ENCODE assay signal across 20 mouse cellular contexts in the genomic region with DNA sequence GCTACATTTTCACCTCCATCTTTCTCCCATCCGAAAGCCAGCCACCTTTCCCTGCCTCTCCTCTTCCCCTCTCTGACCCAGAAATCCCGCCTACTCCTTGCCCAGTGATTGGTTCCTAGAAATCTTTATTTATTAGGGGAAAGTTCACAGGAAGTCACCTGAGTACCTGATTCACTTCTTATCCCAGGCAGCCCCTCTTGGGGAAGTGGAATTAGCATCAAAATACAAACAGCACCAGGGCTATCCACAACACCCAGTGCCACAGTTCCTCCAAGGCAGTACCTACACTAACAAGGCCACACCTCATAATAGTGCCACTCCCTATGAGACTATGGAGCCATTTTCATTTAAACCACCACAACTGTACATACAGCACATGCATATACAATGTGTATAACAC.
DNase-seq lines count a peak whose midpoint lies in the region; ATAC-seq and TF ChIP-seq lines count a peak whose summit lies in the region.
"Had no signal": no experiment of that assay in that cellular context is flagged by ENCODE, and none has a peak within 500 bp of the region (broad histone marks: within the 10 kb centered on the region; RNA-seq: fewer than 3 reads in every experiment).

No protein-coding gene starts in this region.

- peak; percentile 70 for DNase-seq in ES-CJ7 (ENCODE audit: low read depth, low spot score)
- peak; percentile 15 for DNase-seq in ES-E14 (ENCODE audit: low read depth, low spot score)
- DNase-seq in WW6 (ENCODE audit: low read depth, low spot score): peak; percentile 20
- no peak for DNase-seq in frontal cortex, adult 2 months (ENCODE audit: extremely low spot score in 1 of 2, low spot score in 1 of 2)
- no peak for DNase-seq in spleen, postnatal 36 days (ENCODE audit: low spot score in 2 of 2)
- DNase-seq: adrenal gland, adult 8-10 months; adrenal gland, postnatal 14 days; adrenal gland, postnatal 36 days; cerebellum, adult 11-12 months; cerebellum, adult 2 months; cerebellum, adult 9-10 months; cerebellum, postnatal 10 days; cerebellum, postnatal 25 days; forebrain, postnatal 0 days had no signal

- H3K4me3 ChIP-seq in ES-E14 (ENCODE audit: insufficient read depth in 1 of 2, low read depth in 1 of 2, low read length in 2 of 2, poor library complexity in 1 of 2, severe bottlenecking in 1 of 2): no peak overlapping the region
- no peak overlapping the region for H3K4me3 ChIP-seq in kidney, embryonic 15.5 days (replicated peaks)
- H3K4me3 ChIP-seq: embryonic facial prominence, embryonic 10.5 days; embryonic facial prominence, embryonic 12.5 days; forebrain, embryonic 13.5 days; forebrain, embryonic 15.5 days had no signal

- 84% methylated on average over 2 of the region's 2 CpGs for WGBS in kidney, embryonic 15.5 days

- no peak for ATAC-seq in kidney, embryonic 15.5 days (replicated peaks; ENCODE audit: low FRiP score)
- ATAC-seq: activated CD4-positive, CD25-positive, alpha-beta regulatory T cell, adult 4 months; forebrain, embryonic 13.5 days; forebrain, embryonic 15.5 days; forebrain, postnatal 0 days had no signal

- H3K9ac ChIP-seq in ES-E14 (ENCODE audit: insufficient read depth, low read depth, low read length, poor library complexity, severe bottlenecking): no peak overlapping the region
- no peak overlapping the region for H3K9ac ChIP-seq in kidney, embryonic 15.5 days
- H3K9ac ChIP-seq: embryonic facial prominence, embryonic 12.5 days; forebrain, embryonic 13.5 days; forebrain, embryonic 15.5 days; forebrain, postnatal 0 days had no signal

- no peak overlapping the region for H3K27ac ChIP-seq in ES-E14 (ENCODE audit: insufficient read depth, low read depth, low read length, poor library complexity, severe bottlenecking)
- H3K27ac ChIP-seq in kidney, embryonic 15.5 days: no peak overlapping the region
- H3K27ac ChIP-seq: embryonic facial prominence, embryonic 10.5 days; embryonic facial prominence, embryonic 12.5 days; forebrain, embryonic 13.5 days; forebrain, embryonic 15.5 days had no signal

- no peaks in the 10 kb centered on the region for H3K9me3 ChIP-seq in ES-E14 (ENCODE audit: control insufficient read depth, insufficient read depth, low read depth, low read length)
- H3K9me3 ChIP-seq in kidney, embryonic 15.5 days (replicated peaks): no peaks in the 10 kb centered on the region
- H3K9me3 ChIP-seq: embryonic facial prominence, embryonic 10.5 days; embryonic facial prominence, embryonic 12.5 days; forebrain, embryonic 13.5 days; forebrain, embryonic 15.5 days had no signal

- no peaks in the 10 kb centered on the region for H3K36me3 ChIP-seq in ES-E14 (ENCODE audit: control insufficient read depth, insufficient read depth, low read length, poor library complexity, severe bottlenecking)
- no peaks in the 10 kb centered on the region for H3K36me3 ChIP-seq in kidney, embryonic 15.5 days
- H3K36me3 ChIP-seq: embryonic facial prominence, embryonic 10.5 days; embryonic facial prominence, embryonic 12.5 days; forebrain, embryonic 15.5 days had no signal

- in situ Hi-C loops in ES-E14 (cut with MboI; ENCODE audit: low sequenced_read_pairs in 2 of 2, unreplicated experiment in 2 of 2): no loop called here

- no peaks in the 10 kb centered on the region for H3K27me3 ChIP-seq in kidney, embryonic 15.5 days
- H3K27me3 ChIP-seq: embryonic facial prominence, embryonic 12.5 days; forebrain, embryonic 13.5 days; forebrain, embryonic 15.5 days had no signal

- no peak overlapping the region for H3K4me2 ChIP-seq in kidney, embryonic 15.5 days
- H3K4me2 ChIP-seq: embryonic facial prominence, embryonic 12.5 days; forebrain, embryonic 13.5 days; forebrain, embryonic 15.5 days had no signal

- H3K4me1 ChIP-seq in ES-E14 (ENCODE audit: control insufficient read depth in 2 of 2, insufficient read depth in 2 of 2, low read length in 2 of 2, poor library complexity in 1 of 2): no peaks in the 10 kb centered on the region; a peak in 2 of 4 replicates
- no peaks in the 10 kb centered on the region for H3K4me1 ChIP-seq in kidney, embryonic 15.5 days
- H3K4me1 ChIP-seq: embryonic facial prominence, embryonic 10.5 days; embryonic facial prominence, embryonic 12.5 days had no signal

TF ChIP-seq in ES-E14, 5 proteins besides CTCF, POLR2A, EP300 and RAD21:
- TF ChIP-seq ZNF384 (IDR thresholded peaks at IDR 0.05; ENCODE audit: low read depth, low read length): no peak
- no peak for TF ChIP-seq ZC3H11A (IDR thresholded peaks at IDR 0.05; ENCODE audit: borderline replicate concordance, low read depth, low read length)
- TF ChIP-seq MAFK (IDR thresholded peaks at IDR 0.05; ENCODE audit: insufficient read depth, low read depth, low read length): no peak
- no peak for TF ChIP-seq HCFC1 (IDR thresholded peaks at IDR 0.05; ENCODE audit: borderline replicate concordance, insufficient read depth, low read length)
- no peak for TF ChIP-seq CHD2 (IDR thresholded peaks at IDR 0.05; ENCODE audit: low read depth, low read length)

Comparison
In these comparisons a context has a peak if more than half of its experiments do, and no peak if none do; other contexts are left out.
1. DNase-seq: peak in ES-CJ7 (single experiment), ES-E14 (single experiment) and WW6 (single experiment); none in frontal cortex, adult 2 months (0 of 2) and spleen, postnatal 36 days (0 of 2).